Mouse (Mus musculus): Measurements from ENCODE around the gene Rnf114. TPM values are rescaled to one million over a fixed set of nuclear protein-coding genes. Genes with fewer than 3 reads are reported as not detected.

The Rnf114 gene
- polyA plus RNA-seq, 1 experiment from 2014 or later: 130 TPM

DNA sequence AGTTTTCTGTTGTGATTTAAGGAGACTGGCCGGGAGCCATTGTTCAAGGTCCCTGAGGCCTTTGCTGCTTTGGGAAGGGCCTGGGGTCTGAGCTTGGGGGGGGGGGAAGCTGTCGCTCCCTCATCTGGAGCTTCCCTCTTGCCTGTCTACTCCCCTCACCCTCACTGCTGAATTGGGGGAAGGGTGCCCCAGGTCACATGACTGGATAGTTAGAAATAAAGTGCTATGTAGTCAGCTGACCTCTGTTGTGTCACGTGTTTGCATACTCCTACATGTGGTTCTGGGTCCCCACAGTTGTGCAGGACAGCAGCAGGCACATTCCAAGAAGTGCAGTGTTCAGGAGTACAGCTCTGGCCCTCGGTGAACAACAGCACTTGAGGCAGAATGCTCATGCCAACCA is 15.7 kb upstream of the Rnf114 start:
- ATAC-seq (ENCODE audit: low FRiP score, low read depth): peak; percentile 38; the same call in 1 of the 2 replicates
- Histone ChIP-seq H3K36me3 (peaks cover 37% of the 10 kb centered on the region), H3K27me3 (replicated peaks) (no peaks in the 10 kb centered on the region), H3K9me3 (no peaks in the 10 kb centered on the region), H3K4me1 (peaks cover 19% of the 10 kb centered on the region), H3K4me2 (replicated peaks) (peak overlapping the region; percentile 20), H3K27ac (peak overlapping the region; percentile 59; the same call in 1 of the 2 replicates), H3K9ac (no peak overlapping the region), H3K4me3 (no peak overlapping the region)
- 71% methylated on average over 4 of the region's 4 CpGs for WGBS

DNA sequence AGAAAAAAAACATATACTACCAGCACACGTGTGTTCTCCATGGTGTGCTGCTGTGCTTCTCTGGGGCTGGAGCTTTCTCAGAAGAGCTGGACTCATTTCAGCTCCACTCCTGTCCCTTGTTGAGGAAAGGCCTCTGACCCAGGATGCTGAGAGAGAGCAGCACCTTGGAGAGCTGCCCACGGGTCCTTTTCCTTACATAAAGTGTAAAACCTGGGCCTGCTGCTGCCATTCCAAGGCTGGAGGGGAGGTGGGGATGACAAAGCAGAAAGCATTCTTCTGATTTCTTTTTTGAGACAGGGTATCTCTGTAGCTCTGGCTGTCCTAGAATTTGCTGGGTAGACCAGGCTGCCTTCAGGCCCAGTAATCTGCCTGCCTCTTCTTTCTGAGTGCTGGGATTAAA is 14.3 kb upstream of the Rnf114 start:
- 44% methylated on average over 2 of the region's 2 CpGs for WGBS
- peaks cover 37% of the 10 kb centered on the region for H3K36me3 ChIP-seq

DNA sequence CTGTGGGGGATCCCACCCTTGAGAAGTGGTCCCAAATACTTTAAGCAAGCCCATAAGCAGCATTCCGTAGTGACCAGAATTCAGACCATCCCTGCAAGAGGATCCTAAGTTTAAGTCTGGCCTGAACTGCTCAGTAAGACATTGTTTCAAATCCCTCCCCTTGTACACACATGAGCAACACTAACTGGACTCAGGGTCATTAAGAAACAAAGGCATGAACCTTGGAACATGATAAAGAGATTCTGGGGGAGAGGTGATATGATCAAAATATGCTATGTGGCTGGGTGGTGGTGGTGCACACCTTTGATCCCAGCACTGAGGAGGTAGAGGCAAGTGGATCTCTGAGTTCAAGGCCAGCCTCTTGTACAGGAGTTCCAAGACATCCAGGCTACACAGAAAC is 12.9 kb upstream of the Rnf114 start:
- Histone ChIP-seq H3K4me3 (no peak overlapping the region), H3K27me3 (replicated peaks) (no peaks in the 10 kb centered on the region), H3K9me3 (no peaks in the 10 kb centered on the region), H3K4me2 (replicated peaks) (no peak overlapping the region), H3K9ac (no peak overlapping the region), H3K36me3 (peaks cover 37% of the 10 kb centered on the region), H3K4me1 (peaks cover 19% of the 10 kb centered on the region), H3K27ac (no peak overlapping the region)
- WGBS: 92% methylated on average over 1 of the region's 1 CpGs
- ATAC-seq (ENCODE audit: low FRiP score, low read depth): no peak

More for the DNA sequence above, 14.3 kb upstream of the Rnf114 start:
- peaks cover 19% of the 10 kb centered on the region for H3K4me1 ChIP-seq
- H3K4me3 ChIP-seq: no peak overlapping the region
- no peak overlapping the region for H3K9ac ChIP-seq
- no peaks in the 10 kb centered on the region for H3K9me3 ChIP-seq
- H3K27ac ChIP-seq: no peak overlapping the region
- no peak overlapping the region for H3K4me2 ChIP-seq (replicated peaks)
- ATAC-seq (ENCODE audit: low FRiP score, low read depth): no peak
- no peaks in the 10 kb centered on the region for H3K27me3 ChIP-seq (replicated peaks)

DNA sequence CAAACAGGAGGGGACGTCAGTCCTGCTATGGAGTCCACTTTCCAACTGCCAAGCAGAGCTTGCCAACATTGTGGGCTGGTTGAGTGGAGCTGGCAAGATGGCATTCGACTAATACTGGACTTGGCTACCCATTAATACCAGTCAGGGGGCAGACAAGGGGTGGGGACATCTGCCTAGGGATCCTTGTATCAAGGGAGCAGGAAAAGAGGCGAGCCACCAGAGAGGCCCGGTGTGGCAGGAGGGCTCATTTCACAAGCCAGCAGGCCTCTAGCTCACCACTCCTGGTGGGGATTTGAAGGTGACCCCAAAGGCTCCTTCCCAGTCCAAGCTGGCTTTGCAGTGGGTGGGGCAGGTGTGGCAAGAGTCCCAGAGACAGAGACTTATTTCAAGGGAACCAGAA is 9.8 kb upstream of the Rnf114 start:
- Histone ChIP-seq H3K27ac (no peak overlapping the region), H3K9me3 (no peaks in the 10 kb centered on the region), H3K4me3 (no peak overlapping the region), H3K9ac (no peak overlapping the region), H3K4me2 (replicated peaks) (no peak overlapping the region), H3K36me3 (peaks cover 39% of the 10 kb centered on the region), H3K4me1 (no peaks in the 10 kb centered on the region), H3K27me3 (replicated peaks) (no peaks in the 10 kb centered on the region)
- ATAC-seq (ENCODE audit: low FRiP score, low read depth): no peak
- WGBS: 94% methylated on average over 4 of the region's 4 CpGs

DNA sequence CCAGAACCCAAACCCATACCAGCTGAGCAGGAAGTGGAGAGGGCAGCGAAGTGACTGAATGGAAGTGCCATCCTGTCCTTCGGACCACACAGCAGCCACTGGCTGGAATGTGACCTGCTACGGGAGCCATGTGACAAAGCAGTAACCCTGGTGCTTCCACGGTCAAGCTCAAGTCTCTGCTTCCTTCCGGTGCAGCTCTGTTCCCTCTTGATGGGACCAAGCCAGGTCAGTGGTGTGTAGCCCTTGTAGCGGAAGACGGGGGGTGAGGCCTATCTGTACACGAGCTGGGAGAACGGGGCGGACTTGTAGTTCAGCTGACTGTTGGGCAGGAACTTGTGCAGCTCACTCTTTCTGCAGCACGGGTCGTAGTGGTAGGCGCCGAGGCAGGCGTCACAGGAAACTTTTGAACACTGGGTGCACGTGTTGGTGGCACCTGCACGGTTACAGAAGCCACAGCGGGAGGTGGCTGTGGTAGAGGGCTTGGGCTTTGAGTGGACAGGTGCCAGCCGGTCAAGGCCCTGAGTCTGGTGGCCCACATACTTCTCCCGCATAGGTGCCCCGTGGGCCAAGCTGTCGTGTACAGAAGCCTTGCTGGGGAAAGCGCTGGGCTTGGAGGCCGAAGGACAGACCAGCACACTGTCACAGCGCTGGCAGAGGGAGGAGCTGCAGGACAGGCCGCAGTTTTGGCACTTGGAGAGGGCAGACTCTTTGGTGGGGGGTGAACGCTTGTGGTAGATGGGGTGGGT is 9.2 kb upstream of the Rnf114 start:
- Histone ChIP-seq H3K4me3 (no peak overlapping the region), H3K9me3 (no peaks in the 10 kb centered on the region), H3K9ac (no peak overlapping the region), H3K4me2 (replicated peaks) (no peak overlapping the region), H3K27me3 (replicated peaks) (no peaks in the 10 kb centered on the region), H3K27ac (no peak overlapping the region), H3K4me1 (no peaks in the 10 kb centered on the region), H3K36me3 (peaks cover 39% of the 10 kb centered on the region)
- no peak for ATAC-seq (ENCODE audit: low FRiP score, low read depth)
- 93% methylated on average over 27 of the region's 27 CpGs for WGBS

DNA sequence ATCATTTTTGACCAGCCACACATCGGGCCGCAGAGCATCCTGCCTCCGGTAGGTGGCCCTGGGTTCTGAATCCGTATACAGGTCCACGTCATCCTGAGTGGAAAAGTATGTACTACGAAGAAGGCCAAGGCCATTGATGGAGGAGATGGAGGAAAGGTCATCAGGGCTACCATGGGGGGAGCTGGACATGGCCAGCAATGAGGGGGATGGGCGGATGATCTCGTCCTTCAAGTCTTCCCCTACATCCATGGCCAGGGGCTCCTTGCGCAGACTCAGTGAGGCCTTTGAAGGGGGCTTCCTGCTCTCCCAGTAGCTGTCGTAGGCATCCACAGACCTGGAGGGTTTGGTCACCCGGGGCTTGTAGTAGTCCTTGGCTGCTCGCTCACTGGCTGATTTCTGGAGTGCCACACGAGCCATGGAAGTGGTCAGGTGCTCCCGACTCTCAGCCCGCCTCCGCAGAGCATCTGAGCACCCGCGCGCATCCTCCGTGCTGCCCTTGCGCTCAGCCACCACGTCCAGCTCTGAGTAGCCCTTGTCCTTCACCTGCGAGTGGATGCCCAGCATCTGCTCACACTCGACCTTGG is 8.5 kb upstream of the Rnf114 start:
- Histone ChIP-seq H3K9ac (no peak overlapping the region), H3K4me3 (no peak overlapping the region), H3K9me3 (no peaks in the 10 kb centered on the region), H3K4me1 (no peaks in the 10 kb centered on the region), H3K36me3 (peaks cover 44% of the 10 kb centered on the region), H3K27ac (no peak overlapping the region), H3K27me3 (replicated peaks) (no peaks in the 10 kb centered on the region), H3K4me2 (replicated peaks) (no peak overlapping the region)
- 95% methylated on average over 24 of the region's 24 CpGs for WGBS
- ATAC-seq (ENCODE audit: low FRiP score, low read depth): no peak

DNA sequence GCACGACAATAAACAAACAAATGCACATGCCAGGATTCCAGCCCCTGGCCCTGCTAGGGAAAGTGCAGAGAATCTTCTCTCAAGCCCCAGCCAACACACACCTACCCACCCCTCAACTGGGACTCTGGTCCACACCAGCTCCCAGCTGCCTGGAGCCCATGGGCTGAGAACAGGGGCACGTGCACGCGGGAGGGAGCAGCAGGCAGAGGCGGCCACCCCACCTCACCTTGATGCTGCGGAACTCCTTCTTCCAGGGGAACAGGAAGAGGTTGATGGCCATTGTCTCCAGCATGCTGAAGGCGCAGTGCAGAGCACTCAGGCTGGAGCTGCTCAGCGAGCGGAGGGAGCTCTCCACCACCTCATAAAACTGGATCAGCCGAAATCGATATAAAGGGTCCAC is 7.5 kb upstream of the Rnf114 start:
- WGBS: 93% methylated on average over 11 of the region's 11 CpGs
- no peak for ATAC-seq (ENCODE audit: low FRiP score, low read depth)
- Histone ChIP-seq H3K27ac (no peak overlapping the region), H3K27me3 (replicated peaks) (no peaks in the 10 kb centered on the region), H3K9me3 (no peaks in the 10 kb centered on the region), H3K36me3 (peaks cover 44% of the 10 kb centered on the region), H3K4me2 (replicated peaks) (no peak overlapping the region), H3K4me3 (no peak overlapping the region), H3K9ac (no peak overlapping the region), H3K4me1 (no peaks in the 10 kb centered on the region)

DNA sequence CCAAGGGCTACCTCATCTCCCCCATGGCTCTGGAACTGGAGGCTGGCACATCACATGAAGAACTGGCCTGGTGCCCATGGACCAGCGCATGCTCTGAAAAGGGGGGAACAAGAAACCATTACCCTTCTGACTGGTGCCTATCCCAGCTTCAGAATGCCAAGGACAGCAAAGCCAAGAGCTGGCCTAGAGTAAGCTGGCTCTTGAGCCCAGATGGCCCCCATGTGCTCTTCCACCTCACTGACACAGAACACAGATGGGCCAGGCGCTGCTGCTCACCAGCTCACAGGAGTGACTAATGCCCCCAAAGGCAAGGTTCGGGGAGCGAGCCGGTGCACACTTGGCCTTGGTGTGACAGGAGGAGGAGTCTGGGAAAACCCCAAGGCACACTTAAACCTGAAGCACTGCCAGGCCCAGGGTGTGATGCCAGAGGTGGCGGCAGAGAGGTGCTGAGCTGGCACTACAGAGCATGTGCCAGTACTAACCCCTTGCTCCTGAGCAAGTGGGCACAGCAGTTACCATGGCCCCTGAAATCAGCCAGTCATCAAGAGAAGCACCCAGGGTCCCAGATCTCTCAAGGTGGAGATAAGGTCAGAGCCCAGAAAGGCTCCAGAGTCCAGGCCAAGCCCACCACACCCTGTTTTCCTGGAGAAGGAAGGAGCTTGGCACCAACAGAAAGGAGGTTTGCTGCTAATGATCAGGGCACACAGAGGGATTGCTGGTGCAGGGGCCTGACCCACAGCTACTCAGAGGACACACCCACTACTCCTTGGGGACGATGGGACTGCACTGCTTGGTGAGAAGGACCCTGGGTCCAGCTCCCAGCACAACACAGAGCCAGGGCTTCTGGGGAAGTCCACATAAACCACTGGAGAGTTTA is 6.7 kb upstream of the Rnf114 start:
- no peak overlapping the region for H3K4me3 ChIP-seq
- no peak overlapping the region for H3K9ac ChIP-seq
- peaks cover 41% of the 10 kb centered on the region for H3K36me3 ChIP-seq
- no peak overlapping the region for H3K27ac ChIP-seq
- H3K27me3 ChIP-seq (replicated peaks): no peaks in the 10 kb centered on the region
- peaks cover 2% of the 10 kb centered on the region; the same call in 1 of the 2 replicates for H3K4me1 ChIP-seq
- no peaks in the 10 kb centered on the region for H3K9me3 ChIP-seq
- H3K4me2 ChIP-seq (replicated peaks): no peak overlapping the region
- no peak for ATAC-seq (ENCODE audit: low FRiP score, low read depth)
- 89% methylated on average over 7 of the region's 7 CpGs for WGBS

DNA sequence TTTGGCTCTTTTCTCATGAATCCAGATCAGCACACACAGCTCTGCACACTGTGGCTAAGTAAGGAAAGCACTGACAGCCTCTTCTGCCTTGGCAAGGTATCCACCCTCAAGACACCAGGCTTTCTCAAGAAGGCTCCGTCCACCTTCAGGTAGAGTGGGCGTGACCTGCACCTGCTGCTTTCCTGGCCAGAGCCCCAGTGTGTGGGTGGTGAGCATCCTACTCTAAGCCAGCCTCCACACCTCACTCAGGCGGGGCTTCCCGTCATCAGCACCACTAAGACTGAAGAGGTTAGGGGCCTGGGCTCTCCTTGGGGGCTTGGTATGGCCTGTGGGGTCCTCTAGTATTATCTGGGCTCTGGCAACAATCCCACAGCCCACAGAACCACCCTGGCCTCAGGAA is 5.9 kb upstream of the Rnf114 start:
- ATAC-seq (ENCODE audit: low FRiP score, low read depth): no peak
- peaks cover 39% of the 10 kb centered on the region for H3K36me3 ChIP-seq
- H3K9ac ChIP-seq: no peak overlapping the region
- peaks cover 11% of the 10 kb centered on the region for H3K4me1 ChIP-seq
- no peak overlapping the region for H3K4me3 ChIP-seq
- no peaks in the 10 kb centered on the region for H3K9me3 ChIP-seq
- WGBS: 95% methylated on average over 4 of the region's 4 CpGs
- no peak overlapping the region for H3K27ac ChIP-seq
- H3K4me2 ChIP-seq (replicated peaks): no peak overlapping the region
- H3K27me3 ChIP-seq (replicated peaks): no peaks in the 10 kb centered on the region

DNA sequence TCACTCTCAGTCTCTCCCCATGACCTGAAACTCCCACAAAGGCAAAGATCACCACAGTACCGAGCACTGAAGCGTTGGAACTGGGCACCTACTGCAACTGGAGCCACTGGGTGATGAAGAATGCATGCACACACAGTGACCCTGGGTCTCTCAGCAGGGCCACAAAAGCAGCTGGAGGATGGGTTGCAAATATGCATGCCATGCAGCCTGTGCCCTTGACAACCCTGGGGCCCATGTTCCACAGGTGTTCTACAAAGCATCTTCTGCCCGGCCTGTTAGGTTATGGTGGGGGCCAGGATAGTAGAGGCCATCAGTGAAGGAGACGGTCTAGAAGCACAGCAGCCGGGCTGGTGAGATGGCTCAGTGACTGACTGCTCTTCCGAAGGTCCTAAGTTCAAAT is 4.9 kb upstream of the Rnf114 start:
- no peaks in the 10 kb centered on the region for H3K27me3 ChIP-seq (replicated peaks)
- no peak overlapping the region for H3K4me2 ChIP-seq (replicated peaks)
- 90% methylated on average over 6 of the region's 6 CpGs for WGBS
- no peak overlapping the region for H3K9ac ChIP-seq
- no peaks in the 10 kb centered on the region for H3K9me3 ChIP-seq
- H3K4me1 ChIP-seq: peaks cover 16% of the 10 kb centered on the region
- H3K36me3 ChIP-seq: peaks cover 34% of the 10 kb centered on the region
- H3K27ac ChIP-seq: no peak overlapping the region
- H3K4me3 ChIP-seq: no peak overlapping the region
- no peak for ATAC-seq (ENCODE audit: low FRiP score, low read depth)

DNA sequence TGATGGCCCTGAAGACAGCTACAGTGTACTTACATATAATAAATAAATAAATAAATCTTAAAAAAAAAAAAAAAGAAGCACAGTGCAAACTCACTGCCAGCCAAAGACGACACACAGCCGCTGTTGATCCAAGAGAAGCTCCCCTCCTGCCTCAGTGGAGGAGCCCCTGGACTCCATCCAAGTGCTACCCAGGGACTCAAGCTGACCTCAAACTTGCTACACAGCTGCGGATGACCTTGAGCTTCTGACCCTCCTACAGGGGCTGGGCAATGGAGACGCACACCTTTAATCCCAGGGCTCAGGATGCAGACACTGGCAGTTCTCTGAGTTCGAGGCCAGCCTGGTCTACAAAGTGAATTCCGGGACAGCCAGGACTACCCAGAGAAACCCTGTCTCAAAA is 4.5 kb upstream of the Rnf114 start:
- no peaks in the 10 kb centered on the region for H3K27me3 ChIP-seq (replicated peaks)
- H3K27ac ChIP-seq: no peak overlapping the region
- 96% methylated on average over 6 of the region's 6 CpGs for WGBS
- ATAC-seq (ENCODE audit: low FRiP score, low read depth): no peak
- no peak overlapping the region for H3K9ac ChIP-seq
- H3K4me2 ChIP-seq (replicated peaks): no peak overlapping the region
- no peaks in the 10 kb centered on the region for H3K9me3 ChIP-seq
- H3K4me1 ChIP-seq: peaks cover 16% of the 10 kb centered on the region
- no peak overlapping the region for H3K4me3 ChIP-seq
- H3K36me3 ChIP-seq: peaks cover 30% of the 10 kb centered on the region

DNA sequence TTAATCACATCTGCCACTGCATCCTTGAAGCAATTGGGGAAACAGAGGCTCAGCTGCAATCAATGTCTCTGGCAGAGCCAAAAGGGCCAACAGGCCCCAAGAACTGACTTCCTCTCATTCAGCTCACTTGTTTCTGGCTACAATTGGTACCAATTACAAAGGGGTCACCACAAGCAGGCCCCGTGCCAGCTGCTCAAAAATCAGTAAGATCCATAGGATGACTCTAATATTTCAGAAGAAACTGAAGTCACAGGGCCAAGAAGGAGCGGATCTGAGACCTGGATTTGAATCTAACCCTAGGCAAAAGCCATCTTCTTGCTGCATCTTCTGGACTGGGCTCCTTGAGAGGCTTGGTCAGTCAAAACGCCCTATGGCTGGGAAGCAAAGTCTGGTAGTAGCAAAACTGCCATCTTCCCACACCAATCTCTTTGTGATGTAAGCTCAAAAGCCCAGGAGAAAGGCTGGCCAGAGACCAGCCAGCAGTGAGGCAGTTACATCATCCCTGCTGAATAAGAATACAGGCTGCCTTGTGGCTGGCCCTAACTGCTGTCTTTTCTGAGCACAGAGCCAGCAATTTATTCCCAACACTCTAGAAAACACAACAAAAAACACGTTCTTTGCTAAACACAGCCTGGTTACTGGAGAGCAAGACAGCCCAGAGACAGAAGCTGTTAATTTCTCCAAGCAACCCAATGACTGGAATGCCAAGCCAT is 1.5 kb upstream of the Rnf114 start:
- Histone ChIP-seq H3K4me2 (replicated peaks) (peak overlapping the region; percentile 80), H3K27me3 (replicated peaks) (no peaks in the 10 kb centered on the region), H3K9ac (peak overlapping the region; percentile 98; the same call in 1 of the 2 replicates), H3K4me1 (peaks cover 22% of the 10 kb centered on the region), H3K27ac (no peak overlapping the region), H3K4me3 (peak overlapping the region; percentile 100), H3K9me3 (no peaks in the 10 kb centered on the region), H3K36me3 (0 out of 2 replicates have a peak, but pooled peaks cover 8% of the 10 kb centered on the region)
- no peak for ATAC-seq (ENCODE audit: low FRiP score, low read depth)
- 79% methylated on average over 4 of the region's 4 CpGs for WGBS
